Mouse (Mus musculus): Measurements from ENCODE around the gene Mcm6. TPM values are rescaled to one million over a fixed set of nuclear protein-coding genes. Genes with fewer than 3 reads are reported as not detected.

Mcm6 gene
- polyA plus RNA-seq, 1 experiment from 2014 or later, result 357 TPM

- Histone ChIP-seq H3K4me3 (ENCODE audit: low read depth, low read length) (no peak overlapping the region), H3K9ac (replicated peaks; ENCODE audit: low read length) (no peak overlapping the region), H3K9me3 (replicated peaks; ENCODE audit: control insufficient read depth, low read length) (no peaks in the 10 kb centered on the region), H3K27ac (replicated peaks; ENCODE audit: low read depth, low read length) (no peak overlapping the region), H3K36me3 (replicated peaks; ENCODE audit: control insufficient read depth, insufficient read depth, low read depth, low read length) (no peaks in the 10 kb centered on the region), H3K4me1 (ENCODE audit: control insufficient read depth, insufficient read depth, low read length) (no peaks in the 10 kb centered on the region), H3K27me3 (ENCODE audit: control insufficient read depth, insufficient read depth, low read length) (no peaks in the 10 kb centered on the region), H3K4me2 (ENCODE audit: low read depth, low read length) (no peak overlapping the region)
- no peak for DNase-seq (ENCODE audit: low spot score)
- 93% methylated on average over 12 of the region's 12 CpGs for WGBS
- ATAC-seq (replicated peaks; ENCODE audit: insufficient number of reproducible peaks, low FRiP score, low TSS enrichment, low read depth), result no peak
These were observed 65.9 kb downstream of the Mcm6 start for GRCm38 (mm10) chr1:128293524-128293923.

GRCm38 (mm10) chr1:128290295-128290694 is 69.2 kb downstream of the Mcm6 start:
- Histone ChIP-seq H3K4me3 (ENCODE audit: low read depth, low read length) (no peak overlapping the region), H3K36me3 (replicated peaks; ENCODE audit: control insufficient read depth, insufficient read depth, low read depth, low read length) (no peaks in the 10 kb centered on the region), H3K9ac (replicated peaks; ENCODE audit: low read length) (no peak overlapping the region), H3K9me3 (replicated peaks; ENCODE audit: control insufficient read depth, low read length) (no peaks in the 10 kb centered on the region), H3K4me2 (ENCODE audit: low read depth, low read length) (no peak overlapping the region), H3K4me1 (ENCODE audit: control insufficient read depth, insufficient read depth, low read length) (no peaks in the 10 kb centered on the region), H3K27me3 (ENCODE audit: control insufficient read depth, insufficient read depth, low read length) (no peaks in the 10 kb centered on the region), H3K27ac (replicated peaks; ENCODE audit: low read depth, low read length) (no peak overlapping the region)
- ATAC-seq (replicated peaks; ENCODE audit: insufficient number of reproducible peaks, low FRiP score, low TSS enrichment, low read depth) (no peak), DNase-seq (ENCODE audit: low spot score) (no peak)
- 87% methylated on average over 5 of the region's 5 CpGs for WGBS

- no peak overlapping the region for H3K4me2 ChIP-seq (ENCODE audit: low read depth, low read length)
- no peaks in the 10 kb centered on the region for H3K36me3 ChIP-seq (replicated peaks; ENCODE audit: control insufficient read depth, insufficient read depth, low read depth, low read length)
These were observed 74.3 kb downstream of the Mcm6 start for GRCm38 (mm10) chr1:128285136-128285535.

GRCm38 (mm10) chr1:128284157-128284690 is 75.2 kb downstream of the Mcm6 start:
- Histone ChIP-seq H3K4me1 (ENCODE audit: control insufficient read depth, insufficient read depth, low read length) (no peaks in the 10 kb centered on the region), H3K4me3 (ENCODE audit: low read depth, low read length) (no peak overlapping the region), H3K27ac (replicated peaks; ENCODE audit: low read depth, low read length) (no peak overlapping the region), H3K9ac (replicated peaks; ENCODE audit: low read length) (no peak overlapping the region), H3K4me2 (ENCODE audit: low read depth, low read length) (no peak overlapping the region), H3K9me3 (replicated peaks; ENCODE audit: control insufficient read depth, low read length) (no peaks in the 10 kb centered on the region), H3K36me3 (replicated peaks; ENCODE audit: control insufficient read depth, insufficient read depth, low read depth, low read length) (0 out of 2 replicates have a peak, but pooled peaks cover 4% of the 10 kb centered on the region), H3K27me3 (ENCODE audit: control insufficient read depth, insufficient read depth, low read length) (no peaks in the 10 kb centered on the region)
- DNase-seq (ENCODE audit: low spot score) (no peak), ATAC-seq (replicated peaks; ENCODE audit: insufficient number of reproducible peaks, low FRiP score, low TSS enrichment, low read depth) (no peak)
- 83% methylated on average over 8 of the region's 8 CpGs for WGBS

More at GRCm38 (mm10) chr1:128285136-128285535, 74.3 kb downstream of the Mcm6 start:
- no peaks in the 10 kb centered on the region for H3K4me1 ChIP-seq (ENCODE audit: control insufficient read depth, insufficient read depth, low read length)
- ATAC-seq (replicated peaks; ENCODE audit: insufficient number of reproducible peaks, low FRiP score, low TSS enrichment, low read depth), result no peak
- WGBS, result 92% methylated on average over 9 of the region's 9 CpGs
- no peak for DNase-seq (ENCODE audit: low spot score)
- H3K27ac ChIP-seq (replicated peaks; ENCODE audit: low read depth, low read length), result no peak overlapping the region
- H3K9me3 ChIP-seq (replicated peaks; ENCODE audit: control insufficient read depth, low read length), result no peaks in the 10 kb centered on the region
- no peak overlapping the region for H3K9ac ChIP-seq (replicated peaks; ENCODE audit: low read length)
- H3K4me3 ChIP-seq (ENCODE audit: low read depth, low read length), result no peak overlapping the region
- no peaks in the 10 kb centered on the region for H3K27me3 ChIP-seq (ENCODE audit: control insufficient read depth, insufficient read depth, low read length)

GRCm38 (mm10) chr1:128282924-128283323 is 76.5 kb downstream of the Mcm6 start:
- H3K27ac ChIP-seq (replicated peaks; ENCODE audit: low read depth, low read length), result no peak overlapping the region
- no peak overlapping the region for H3K4me2 ChIP-seq (ENCODE audit: low read depth, low read length)
- H3K27me3 ChIP-seq (ENCODE audit: control insufficient read depth, insufficient read depth, low read length), result no peaks in the 10 kb centered on the region
- no peaks in the 10 kb centered on the region for H3K9me3 ChIP-seq (replicated peaks; ENCODE audit: control insufficient read depth, low read length)
- H3K4me1 ChIP-seq (ENCODE audit: control insufficient read depth, insufficient read depth, low read length), result no peaks in the 10 kb centered on the region
- DNase-seq (ENCODE audit: low spot score), result no peak
- no peak for ATAC-seq (replicated peaks; ENCODE audit: insufficient number of reproducible peaks, low FRiP score, low TSS enrichment, low read depth)
- no peak overlapping the region for H3K9ac ChIP-seq (replicated peaks; ENCODE audit: low read length)
- 0 out of 2 replicates have a peak, but pooled peaks cover 4% of the 10 kb centered on the region for H3K36me3 ChIP-seq (replicated peaks; ENCODE audit: control insufficient read depth, insufficient read depth, low read depth, low read length)
- no peak overlapping the region for H3K4me3 ChIP-seq (ENCODE audit: low read depth, low read length)
- 99% methylated on average over 3 of the region's 3 CpGs for WGBS

- DNase-seq (ENCODE audit: low spot score), result no peak
- Histone ChIP-seq H3K36me3 (replicated peaks; ENCODE audit: control insufficient read depth, insufficient read depth, low read depth, low read length) (peaks cover 7% of the 10 kb centered on the region; the same call in 1 of the 2 replicates), H3K4me1 (ENCODE audit: control insufficient read depth, insufficient read depth, low read length) (no peaks in the 10 kb centered on the region)
These were observed 77.7 kb downstream of the Mcm6 start for GRCm38 (mm10) chr1:128281753-128282152.

More at GRCm38 (mm10) chr1:128281753-128282152, 77.7 kb downstream of the Mcm6 start:
- Histone ChIP-seq H3K4me2 (ENCODE audit: low read depth, low read length) (no peak overlapping the region), H3K9me3 (replicated peaks; ENCODE audit: control insufficient read depth, low read length) (no peaks in the 10 kb centered on the region), H3K27ac (replicated peaks; ENCODE audit: low read depth, low read length) (no peak overlapping the region), H3K27me3 (ENCODE audit: control insufficient read depth, insufficient read depth, low read length) (no peaks in the 10 kb centered on the region), H3K4me3 (ENCODE audit: low read depth, low read length) (no peak overlapping the region), H3K9ac (replicated peaks; ENCODE audit: low read length) (no peak overlapping the region)
- no peak for ATAC-seq (replicated peaks; ENCODE audit: insufficient number of reproducible peaks, low FRiP score, low TSS enrichment, low read depth)
- 96% methylated on average over 3 of the region's 3 CpGs for WGBS

Other genes with a start within 250 kb of the Mcm6 start
- 58.1 and 59.4 TPM in 2 replicates for gene Ubxn4, start 115.7 kb downstream of the Mcm6 start, polyA plus RNA-seq (2014; fragmentation: Nextera tagmentation; extraction: Ambion mirVana)
- gene Lct, start 31.3 kb downstream of the Mcm6 start, polyA plus RNA-seq (2014; fragmentation: Nextera tagmentation; extraction: Ambion mirVana), result 0.07 and 0.18 TPM in 2 replicates
- gene Dars, start 57.7 kb upstream of the Mcm6 start, polyA plus RNA-seq (2014; fragmentation: Nextera tagmentation; extraction: Ambion mirVana), result 123 and 126 TPM in 2 replicates
- 6.8 and 7.0 TPM in 2 replicates for gene Cxcr4, start 232.6 kb upstream of the Mcm6 start, polyA plus RNA-seq (2014; fragmentation: Nextera tagmentation; extraction: Ambion mirVana)